Mouse (Mus musculus) 3134 (cell line): ENCODE measurements around the gene Hmgn2.
A peak's percentile ranks its signal among the peaks of the same experiment; 100 is the strongest.

Experiments used
- DNase-seq: peaks from one replicate; pipeline ENCODE4 v3.0.0-alpha.2; 2011; ENCODE audit warnings: low spot score; ENCODE audit not compliant: insufficient read length; ENCODE audit errors: extremely low read depth

Gene Hmgn2

DNA sequence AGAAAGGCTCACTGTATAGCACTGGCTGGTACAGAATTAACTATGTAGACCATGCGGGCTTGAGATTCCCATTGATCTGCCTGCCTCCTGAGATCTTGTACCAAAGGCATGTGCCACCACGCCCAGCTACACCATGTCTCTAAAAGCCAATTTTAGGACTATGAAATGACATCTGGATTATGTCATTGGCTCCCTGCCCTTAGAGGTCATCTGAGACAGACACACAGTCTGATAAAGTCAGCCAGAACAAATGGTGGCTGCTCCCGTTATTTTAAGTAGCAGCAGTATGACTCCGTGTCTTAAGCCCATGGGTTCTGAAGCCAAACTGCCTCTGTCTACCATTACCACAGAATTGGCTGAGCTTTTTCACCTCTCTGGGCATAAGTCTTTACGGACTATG is 12.0 kb upstream of the Hmgn2 start:
- DNase-seq: no peak

- no peak for DNase-seq
These were observed 9.7 kb upstream of the Hmgn2 start for GRCm38 (mm10) chr4:133978021-133978711.

GRCm38 (mm10) chr4:133971741-133972140 is 3.3 kb upstream of the Hmgn2 start:
- no peak for DNase-seq

DNA sequence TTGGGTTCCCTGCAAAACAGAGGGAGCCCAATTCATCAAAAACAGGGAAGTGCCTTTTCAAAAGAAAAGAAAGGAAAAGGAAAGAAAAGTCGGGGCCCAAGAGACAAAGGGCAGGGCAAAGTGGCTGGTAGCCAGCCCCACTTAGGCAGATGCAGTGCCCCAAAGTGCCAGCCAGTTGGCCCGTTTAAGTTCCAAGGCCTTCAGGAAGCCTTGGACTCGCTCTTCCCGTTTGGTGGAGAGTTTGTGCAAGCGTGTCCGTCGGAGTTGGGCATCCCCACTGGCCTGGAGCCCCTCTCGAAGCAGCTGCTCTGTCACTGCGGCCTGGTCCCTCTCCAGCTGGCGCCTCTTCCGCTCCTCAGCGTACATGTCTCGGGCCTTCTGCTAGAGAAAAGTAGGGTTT is 2.4 kb upstream of the Hmgn2 start:
- DNase-seq: no peak

DNA sequence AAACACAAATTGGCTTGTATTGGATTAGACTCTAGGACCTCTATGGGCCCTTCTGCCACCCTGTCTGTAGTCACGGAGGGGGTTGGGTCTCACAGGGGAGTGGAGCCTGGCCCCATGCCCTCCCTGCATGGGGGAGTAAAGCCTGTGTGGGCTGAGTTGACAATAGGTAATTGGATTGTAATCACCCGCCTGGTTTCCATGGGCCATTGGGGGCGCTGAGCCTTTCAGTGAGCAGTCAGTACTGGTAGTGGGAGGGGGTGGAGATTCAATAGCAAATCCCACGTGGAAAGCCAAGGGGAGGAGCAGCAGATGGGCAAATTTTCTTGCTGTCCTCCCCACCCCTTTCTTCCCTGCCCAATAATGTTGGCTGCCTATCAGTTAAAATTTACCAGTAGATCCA is 1.7 kb upstream of the Hmgn2 start:
- DNase-seq: no peak

DNA sequence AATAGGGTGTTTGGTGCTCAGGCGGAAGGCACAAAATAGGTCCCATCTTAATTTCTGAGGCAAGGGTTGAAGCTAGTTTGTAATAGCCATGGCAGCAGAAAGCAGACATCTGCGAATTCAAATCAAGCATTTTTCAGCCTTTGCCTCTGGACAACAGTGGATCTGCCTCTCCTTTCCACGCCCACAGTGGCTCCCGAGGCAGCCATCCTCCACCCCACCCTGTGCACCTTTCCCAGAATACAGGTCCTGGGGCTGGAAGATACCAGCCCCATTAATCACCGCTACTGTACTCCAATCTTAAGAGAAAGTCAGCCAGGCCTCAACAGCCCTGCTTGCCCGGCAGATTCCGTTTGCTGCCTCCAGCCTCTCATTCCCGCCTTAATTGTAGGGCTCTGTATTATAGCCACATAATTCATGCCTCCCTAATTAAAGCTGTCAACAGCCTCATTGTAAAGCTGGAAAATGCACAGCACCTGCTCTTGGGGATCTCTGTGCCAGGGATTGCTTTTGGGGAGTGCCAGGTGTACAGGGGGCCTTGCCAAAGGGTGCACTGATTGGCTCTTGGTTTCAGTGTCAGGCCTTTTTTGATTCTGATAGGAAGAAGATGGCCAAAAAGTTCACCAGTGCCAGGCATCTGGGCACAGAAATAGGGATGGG is 792 bp upstream of the Hmgn2 start:
- DNase-seq: no peak

- DNase-seq: peak; percentile 86
These were observed 642 bp downstream of the Hmgn2 start for GRCm38 (mm10) chr4:133967866-133968149.

DNA sequence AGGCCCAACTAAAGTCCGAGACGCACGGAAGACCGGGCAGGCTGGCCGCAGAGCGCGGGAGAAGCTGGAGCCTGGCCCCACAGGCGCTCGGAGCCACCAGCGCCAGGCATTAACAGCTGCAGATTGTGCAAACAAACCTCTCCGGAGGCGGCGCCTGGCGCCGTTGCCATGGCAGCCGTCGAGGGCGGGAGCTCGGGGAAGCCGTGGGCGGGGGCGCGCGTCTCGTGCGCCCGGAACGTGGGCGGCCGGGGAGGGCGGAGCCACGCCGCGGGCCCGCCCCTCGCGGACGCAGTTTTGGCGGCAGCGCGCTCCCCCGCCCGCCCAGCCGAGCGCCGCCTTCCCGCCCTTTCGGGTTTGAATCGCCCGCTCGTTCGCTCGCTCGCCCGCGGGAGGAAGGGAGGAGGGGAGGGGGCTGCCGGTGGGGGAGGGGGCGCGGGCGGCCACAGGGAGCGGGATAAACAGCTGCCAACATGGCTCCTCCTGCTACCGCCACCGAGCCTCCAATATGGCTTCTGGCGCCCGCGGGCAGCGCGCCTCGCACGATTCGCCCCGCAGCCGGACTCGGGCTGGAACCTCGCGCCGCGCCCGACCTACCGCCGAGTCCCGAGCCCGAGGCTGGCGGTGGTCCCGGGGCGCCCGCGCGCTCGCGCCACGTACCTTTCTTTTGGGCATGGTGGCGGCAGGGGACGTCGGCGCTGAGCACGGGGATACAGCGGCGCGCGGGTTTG is 1.1 kb downstream of the Hmgn2 start:
- DNase-seq: peak; percentile 92

DNA sequence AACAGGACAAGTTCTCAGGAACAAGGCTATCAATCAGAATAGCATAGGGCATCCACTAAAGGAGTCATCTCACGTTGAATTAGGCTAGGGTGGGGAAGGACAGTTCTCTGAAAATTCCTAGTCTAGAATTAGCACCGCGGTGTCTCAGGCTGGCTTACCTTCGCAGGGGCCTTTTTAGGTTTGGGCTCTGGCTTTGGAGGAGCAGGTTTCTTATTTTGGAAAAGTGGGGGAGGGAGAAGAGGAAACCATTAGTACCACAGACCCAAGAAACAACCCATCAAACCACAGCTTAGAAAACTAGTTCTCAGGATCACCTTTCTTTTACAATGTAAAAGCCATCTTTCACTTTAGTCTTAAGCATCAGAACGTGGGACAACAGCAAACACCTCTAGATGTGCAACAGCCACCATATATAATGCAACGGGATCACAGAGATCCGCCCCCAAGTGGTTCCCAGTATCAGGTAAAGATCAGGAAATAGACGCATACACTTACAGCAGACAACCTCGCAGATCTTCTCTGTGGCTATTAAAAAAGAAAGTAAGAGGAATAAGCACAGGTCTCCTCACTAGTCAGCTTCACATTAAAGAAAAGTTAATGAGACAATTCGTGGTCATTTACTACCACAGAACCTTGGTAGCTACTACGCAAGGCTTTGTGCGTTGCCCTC is 2.0 kb downstream of the Hmgn2 start:
- DNase-seq: no peak

- no peak for DNase-seq
These were observed 5.9 kb downstream of the Hmgn2 start for GRCm38 (mm10) chr4:133962566-133962965.

- DNase-seq: no peak
These were observed 9.6 kb downstream of the Hmgn2 start for GRCm38 (mm10) chr4:133958884-133959283.

DNA sequence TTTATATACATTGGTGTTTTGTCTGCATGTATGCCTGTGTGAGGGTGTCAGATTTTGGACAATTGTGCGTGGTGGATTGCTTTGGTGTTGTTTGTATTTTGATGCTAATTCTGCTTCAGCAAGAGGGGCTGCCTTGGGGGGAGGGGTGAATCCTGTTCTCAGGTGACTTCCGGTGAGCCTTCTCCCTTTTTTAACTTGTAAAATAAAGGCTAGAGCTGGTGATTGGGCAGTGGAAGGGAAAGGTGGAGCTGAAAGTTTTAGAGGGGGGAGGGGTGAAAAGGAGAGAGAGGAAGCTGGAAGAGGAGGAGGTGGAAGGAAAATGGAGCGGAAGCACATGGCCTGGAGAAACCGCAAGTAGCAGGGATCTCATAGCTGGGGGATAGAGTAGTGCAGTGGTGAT is 12.1 kb downstream of the Hmgn2 start:
- no peak for DNase-seq

DNA sequence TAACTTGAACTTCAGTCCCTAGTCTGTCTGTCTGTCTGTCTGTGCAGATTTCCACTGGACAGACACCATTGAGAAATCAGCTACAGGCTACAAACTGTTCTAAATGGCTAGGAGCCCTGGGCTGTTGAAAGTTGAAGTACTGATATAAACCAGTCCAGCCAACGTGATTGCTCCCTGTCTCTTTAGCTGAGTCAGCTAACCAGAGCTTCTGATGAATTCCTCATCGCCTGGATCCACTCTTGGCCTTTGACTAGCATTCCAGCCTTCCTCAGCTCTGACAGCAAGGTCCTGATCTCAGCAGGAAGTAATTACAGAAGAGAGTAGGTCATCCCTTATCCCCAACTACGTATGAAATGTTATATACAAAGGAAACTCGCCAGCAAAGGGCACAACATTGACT is 21.7 kb downstream of the Hmgn2 start:
- DNase-seq: no peak

DNA sequence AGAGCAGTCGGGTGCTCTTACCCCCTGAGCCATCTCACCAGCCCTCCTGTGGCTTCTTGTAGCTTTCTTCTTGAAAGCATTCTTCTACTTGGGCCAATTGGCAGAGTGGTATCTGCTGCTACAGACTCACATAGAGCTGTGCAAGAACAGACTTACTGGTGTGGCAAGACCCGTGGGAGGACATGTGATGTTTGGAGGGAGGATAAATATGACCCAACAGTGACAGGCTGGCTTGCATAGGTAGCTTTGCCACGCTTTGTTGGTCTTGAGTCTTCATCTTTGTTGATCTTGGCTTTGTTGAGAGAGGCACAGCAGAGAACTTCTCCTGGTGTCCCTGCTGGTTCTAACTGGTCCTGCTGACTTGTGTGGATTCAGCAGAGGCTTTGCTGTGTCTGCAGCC is 24.7 kb downstream of the Hmgn2 start:
- no peak for DNase-seq

GRCm38 (mm10) chr4:133942679-133943078 is 25.8 kb downstream of the Hmgn2 start:
- DNase-seq: no peak

- DNase-seq: peak; percentile 23
These were observed 26.9 kb downstream of the Hmgn2 start for GRCm38 (mm10) chr4:133941576-133941975.

- DNase-seq: peak; percentile 61
These were observed 27.8 kb downstream of the Hmgn2 start for GRCm38 (mm10) chr4:133940386-133941260.

DNA sequence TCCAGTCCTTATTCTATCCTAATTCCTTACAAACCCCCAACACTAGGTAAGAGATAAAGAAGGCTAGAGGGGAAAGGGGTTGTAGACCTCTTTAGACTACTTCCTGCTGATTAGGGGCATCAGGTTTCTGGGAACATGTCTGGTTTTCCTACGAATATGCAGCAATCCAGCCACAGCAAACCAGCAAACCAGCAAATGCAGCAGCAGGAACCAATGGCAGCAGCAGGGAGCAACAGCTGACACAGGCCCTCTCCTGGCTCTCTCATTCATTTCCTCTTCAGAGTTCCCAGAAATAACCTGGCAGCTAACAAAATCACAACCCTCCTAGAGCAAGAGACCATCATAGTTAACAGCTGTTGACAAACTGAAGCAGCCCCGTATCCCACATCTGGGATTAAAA is 30.4 kb downstream of the Hmgn2 start:
- DNase-seq: no peak

GRCm38 (mm10) chr4:133931785-133932184 is 36.7 kb downstream of the Hmgn2 start:
- no peak for DNase-seq

DNA sequence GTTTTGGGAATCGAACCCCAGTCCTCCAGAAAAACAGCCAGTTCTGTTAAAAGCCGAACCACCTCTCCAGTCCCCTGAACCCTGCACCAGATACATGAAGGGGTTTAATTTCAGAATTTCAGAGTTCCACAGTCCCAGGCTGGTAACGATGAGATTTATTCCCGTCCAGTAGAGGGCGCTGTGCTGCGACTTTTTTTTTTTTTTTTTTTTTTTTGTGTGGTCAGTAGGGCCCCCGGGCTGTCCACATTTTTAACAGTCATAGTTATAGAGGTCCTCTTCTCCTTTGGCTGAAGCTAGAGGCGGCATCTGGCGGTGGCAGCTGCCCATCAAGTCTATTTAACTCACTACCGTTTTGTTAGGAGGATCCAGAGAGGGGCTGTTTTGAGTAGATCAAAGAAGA is 37.1 kb downstream of the Hmgn2 start:
- peak; percentile 7 for DNase-seq

DNA sequence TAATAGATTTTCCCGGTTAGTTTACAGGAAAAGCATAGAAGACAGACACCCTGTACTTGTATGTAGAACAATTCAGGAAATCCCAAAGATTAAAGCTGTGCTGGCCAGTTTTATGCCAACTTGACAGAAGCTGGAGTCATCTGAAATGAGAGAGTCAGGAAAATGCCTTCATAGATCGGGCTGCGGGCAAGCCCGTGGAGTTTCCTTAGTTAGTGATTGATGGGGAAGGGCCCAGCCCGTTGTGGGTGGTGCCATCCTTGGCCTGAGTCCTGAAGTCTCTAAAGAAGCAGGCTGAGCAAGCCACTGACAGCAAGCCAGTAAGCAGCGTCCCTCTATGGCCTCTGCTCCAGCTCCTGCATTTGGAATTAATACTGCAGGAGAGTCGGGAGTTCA is 39.2 kb downstream of the Hmgn2 start:
- DNase-seq: no peak
